Mouse (Mus musculus): ENCODE measurements around the gene Hcfc2. TPM values are rescaled to one million over a fixed set of nuclear protein-coding genes. Genes with fewer than 3 reads are reported as not detected.

The Hcfc2 gene
- polyA plus RNA-seq, 1 experiment from 2014 or later = 27.4 TPM

GRCm38 (mm10) chr10:82762756-82763681 lies 67.1 kb downstream of the Hcfc2 start:
- Histone ChIP-seq H3K4me1 (peaks cover 38% of the 10 kb centered on the region), H3K27ac (peak overlapping the region; percentile 97), H3K27me3 (ENCODE audit: low read depth, poor library complexity, severe bottlenecking) (no peaks in the 10 kb centered on the region), H3K9me3 (replicated peaks) (no peaks in the 10 kb centered on the region), H3K36me3 (peaks cover 37% of the 10 kb centered on the region), H3K4me3 (peak overlapping the region; percentile 77)
- peak; percentile 72 for DNase-seq (ENCODE audit: low spot score)
- WGBS = 1% methylated on average over 48 of the region's 48 CpGs

DNA sequence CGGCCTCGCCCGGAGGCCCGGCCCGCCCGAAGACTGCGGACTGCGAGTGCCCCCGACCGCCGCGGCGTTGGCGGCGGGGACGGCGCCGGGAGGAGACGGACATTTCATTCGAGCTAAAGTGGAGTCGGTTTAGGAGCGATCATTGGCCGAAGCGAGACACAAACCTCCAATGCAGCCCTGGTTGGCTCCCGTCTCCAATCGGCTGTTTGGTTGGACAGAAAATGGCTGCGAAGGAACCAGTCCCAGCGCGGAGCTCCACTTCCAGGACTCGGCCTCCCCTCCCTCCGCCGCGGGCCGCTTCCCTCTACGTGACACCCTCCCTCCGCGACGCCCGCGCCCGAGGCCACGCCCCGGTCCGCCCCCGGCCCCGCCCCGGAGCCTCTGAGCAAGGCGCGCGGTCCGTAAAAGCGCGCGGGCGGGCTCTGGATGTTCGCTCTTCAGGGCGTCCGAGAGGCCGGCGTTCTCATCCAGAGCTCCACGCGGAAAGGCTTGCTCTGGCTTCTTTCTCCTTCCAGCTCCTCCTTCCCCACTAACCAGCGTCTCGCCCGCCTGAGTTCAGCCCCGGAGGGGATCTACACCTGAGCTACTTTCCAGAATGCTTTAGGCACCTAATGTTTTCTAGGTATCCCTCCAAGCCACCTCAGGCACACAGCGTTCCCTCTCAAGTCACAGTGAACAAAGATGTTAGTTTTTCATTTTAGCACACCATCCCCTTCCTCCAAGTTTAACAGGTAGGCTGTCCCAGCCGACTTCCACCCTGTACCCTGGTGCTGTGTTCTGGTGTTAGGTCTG lies 68.1 kb downstream of the Hcfc2 start, which contains the start of gene Nfyb:
TSS of gene Nfyb (minus strand) at position 305 of the 792 bp plus-strand sequence.
- WGBS = 2% methylated on average over 67 of the region's 68 CpGs
- Histone ChIP-seq H3K27ac (peak within 1 kb of the TSS; percentile 97), H3K9me3 (replicated peaks) (no peaks in the 10 kb centered on the region), H3K36me3 (peaks cover 27% of the 10 kb centered on the region), H3K4me1 (peaks cover 41% of the 10 kb centered on the region), H3K27me3 (ENCODE audit: low read depth, poor library complexity, severe bottlenecking) (no peaks in the 10 kb centered on the region), H3K4me3 (peak within 1 kb of the TSS; percentile 77)
- peak; percentile 100 for DNase-seq (ENCODE audit: low spot score)

DNA sequence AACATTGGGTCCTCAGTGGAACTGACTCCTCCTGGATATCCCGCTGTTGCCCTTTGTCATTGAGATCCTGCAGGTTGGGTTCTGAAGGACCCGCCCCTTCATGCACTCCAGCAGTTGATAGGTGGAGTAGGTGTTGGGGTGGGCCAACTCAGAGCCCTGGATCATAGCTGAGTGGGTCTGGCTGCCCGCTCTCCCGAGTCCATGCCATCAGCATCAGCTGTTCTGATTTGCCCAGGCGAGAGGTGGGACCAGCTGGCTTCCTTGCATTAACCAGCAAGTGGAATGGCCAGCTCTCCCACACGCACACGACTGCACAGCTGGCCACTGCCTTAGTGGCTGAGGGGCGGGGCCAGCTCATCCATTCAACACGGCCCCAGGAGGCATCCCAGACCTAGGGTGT lies 72.9 kb downstream of the Hcfc2 start:
- Histone ChIP-seq H3K9me3 (replicated peaks) (no peaks in the 10 kb centered on the region), H3K27ac (no peak overlapping the region), H3K4me3 (no peak overlapping the region), H3K36me3 (no peaks in the 10 kb centered on the region), H3K27me3 (ENCODE audit: low read depth, poor library complexity, severe bottlenecking) (no peaks in the 10 kb centered on the region), H3K4me1 (peaks cover 12% of the 10 kb centered on the region)
- DNase-seq (ENCODE audit: low spot score) = no peak
- WGBS = 18% methylated on average over 9 of the region's 9 CpGs

DNA sequence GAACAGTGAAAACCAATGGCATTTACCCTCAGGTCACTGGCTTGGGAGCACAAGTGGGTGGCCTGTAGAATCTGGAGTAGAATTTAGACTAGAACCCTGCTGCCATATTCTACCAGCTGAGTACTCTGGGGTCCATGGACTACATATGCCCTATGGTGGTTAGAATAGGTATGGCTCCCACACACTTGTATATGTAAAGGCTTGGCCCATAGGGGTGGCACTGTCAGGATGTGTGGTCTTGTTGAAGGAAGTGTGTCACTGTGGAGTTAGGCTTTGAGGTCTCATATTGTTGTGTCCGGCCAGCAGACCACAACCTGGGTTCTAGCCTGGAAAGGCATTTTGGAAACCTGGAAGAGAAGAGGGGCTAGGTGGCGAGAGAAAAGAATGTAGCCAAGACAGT lies 74.8 kb downstream of the Hcfc2 start:
- no peaks in the 10 kb centered on the region for H3K36me3 ChIP-seq
- H3K27me3 ChIP-seq (ENCODE audit: low read depth, poor library complexity, severe bottlenecking) = no peaks in the 10 kb centered on the region
- no peak overlapping the region for H3K4me3 ChIP-seq
- no peak overlapping the region for H3K27ac ChIP-seq
- 0 out of 2 replicates have a peak, but pooled peaks cover 5% of the 10 kb centered on the region for H3K4me1 ChIP-seq
- WGBS = 91% methylated on average over 2 of the region's 2 CpGs
- no peak for DNase-seq (ENCODE audit: low spot score)
- no peaks in the 10 kb centered on the region for H3K9me3 ChIP-seq (replicated peaks)

- Histone ChIP-seq H3K27me3 (ENCODE audit: low read depth, poor library complexity, severe bottlenecking) (no peaks in the 10 kb centered on the region), H3K4me3 (no peak overlapping the region), H3K4me1 (0 out of 2 replicates have a peak, but pooled peaks cover 5% of the 10 kb centered on the region), H3K27ac (no peak overlapping the region), H3K9me3 (replicated peaks) (no peaks in the 10 kb centered on the region), H3K36me3 (no peaks in the 10 kb centered on the region)
- WGBS = 72% methylated on average over 9 of the region's 9 CpGs
- DNase-seq (ENCODE audit: low spot score) = no peak
Measured at GRCm38 (mm10) chr10:82771595-82772170, 75.7 kb downstream of the Hcfc2 start.

DNA sequence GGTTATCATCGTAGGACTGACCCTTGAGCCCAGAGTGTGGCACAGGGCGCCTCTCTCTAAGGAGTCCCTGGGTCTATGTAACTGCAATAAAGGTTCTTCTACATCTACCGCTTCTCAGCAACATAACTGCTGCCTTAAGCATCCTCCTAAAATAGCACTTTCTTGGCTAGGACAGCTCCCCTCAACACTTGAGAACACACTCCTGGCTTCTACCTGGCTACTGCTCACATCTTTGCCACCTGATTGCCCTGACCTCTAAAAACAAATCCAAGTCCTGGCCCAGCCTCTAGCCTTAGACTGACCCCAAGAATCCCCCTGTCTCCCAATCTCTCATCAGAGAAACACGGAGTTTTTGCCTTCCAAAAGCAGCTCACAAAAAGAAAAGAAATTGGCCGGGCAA lies 78.9 kb downstream of the Hcfc2 start:
- Histone ChIP-seq H3K9me3 (replicated peaks) (no peaks in the 10 kb centered on the region), H3K27me3 (ENCODE audit: low read depth, poor library complexity, severe bottlenecking) (no peaks in the 10 kb centered on the region), H3K27ac (no peak overlapping the region), H3K4me1 (peaks cover 7% of the 10 kb centered on the region), H3K4me3 (no peak overlapping the region), H3K36me3 (no peaks in the 10 kb centered on the region)
- WGBS = 92% methylated on average over 5 of the region's 5 CpGs
- DNase-seq (ENCODE audit: low spot score) = no peak

DNA sequence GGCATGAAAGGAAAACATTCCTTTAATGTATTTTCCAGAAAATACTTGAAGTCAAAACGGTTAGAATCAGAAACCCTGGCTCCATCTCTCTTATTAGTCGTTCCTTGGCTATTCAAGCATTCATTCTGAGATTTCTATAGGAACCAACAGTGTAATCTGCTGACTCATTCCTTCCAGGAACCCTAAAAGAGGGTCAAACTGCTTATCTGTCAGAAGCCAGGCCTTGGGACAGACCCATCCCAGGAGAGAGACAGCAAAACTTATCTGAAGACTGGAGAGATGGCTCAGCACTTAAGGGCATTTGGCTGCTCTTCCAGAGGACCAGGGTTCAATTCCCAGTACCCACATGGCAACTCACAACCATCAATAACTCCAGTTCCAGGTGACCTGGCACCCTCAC lies 81.1 kb downstream of the Hcfc2 start:
- Histone ChIP-seq H3K4me1 (peaks cover 7% of the 10 kb centered on the region), H3K27ac (no peak overlapping the region), H3K36me3 (no peaks in the 10 kb centered on the region), H3K4me3 (no peak overlapping the region), H3K9me3 (replicated peaks) (no peaks in the 10 kb centered on the region), H3K27me3 (ENCODE audit: low read depth, poor library complexity, severe bottlenecking) (no peaks in the 10 kb centered on the region)
- no peak for DNase-seq (ENCODE audit: low spot score)
- WGBS = 83% methylated on average over 2 of the region's 2 CpGs

- Histone ChIP-seq H3K36me3 (no peaks in the 10 kb centered on the region), H3K4me1 (peaks cover 7% of the 10 kb centered on the region), H3K27me3 (ENCODE audit: low read depth, poor library complexity, severe bottlenecking) (no peaks in the 10 kb centered on the region), H3K9me3 (replicated peaks) (no peaks in the 10 kb centered on the region), H3K27ac (peak overlapping the region; percentile 37; the same call in 1 of the 2 replicates), H3K4me3 (no peak overlapping the region)
- DNase-seq (ENCODE audit: low spot score) = peak; percentile 39
- WGBS = 32% methylated on average over 13 of the region's 13 CpGs
Measured at GRCm38 (mm10) chr10:82777886-82778285, 81.9 kb downstream of the Hcfc2 start.

DNA sequence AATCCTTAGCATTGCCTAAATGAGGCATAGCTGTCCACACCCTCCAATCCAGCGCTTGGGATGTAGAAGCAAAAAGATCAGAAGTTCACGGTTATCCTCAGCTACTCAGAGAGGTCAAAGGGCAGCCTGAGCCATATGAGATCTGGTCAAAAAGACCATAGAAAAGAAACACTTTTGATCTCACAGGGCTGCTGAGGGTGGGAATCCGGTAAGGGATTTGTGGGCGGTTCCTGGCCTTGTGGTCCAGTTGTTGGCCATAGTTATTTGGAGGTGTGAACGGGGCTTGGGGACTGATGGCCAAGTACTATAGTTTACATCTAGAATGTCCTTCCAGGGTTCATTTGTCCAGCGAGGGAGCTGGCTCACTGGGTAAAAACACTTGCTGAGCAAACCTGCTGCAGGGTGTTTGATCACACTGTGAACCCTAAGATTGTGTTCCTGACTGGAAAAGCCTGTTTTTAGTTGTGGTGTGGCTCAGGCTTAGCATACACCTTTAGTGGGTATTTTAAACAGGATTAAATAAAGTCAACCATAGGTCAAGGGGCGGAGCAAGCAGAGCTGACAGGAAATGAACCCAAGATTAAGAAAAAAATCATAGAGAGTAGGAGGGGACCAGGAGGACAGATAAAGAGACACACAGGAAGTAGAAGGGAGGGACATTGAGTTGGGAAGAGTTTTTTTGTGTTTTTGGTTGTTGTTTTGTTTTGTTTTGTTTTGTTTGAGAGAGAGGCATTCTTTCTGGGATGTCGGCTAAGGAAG lies 83.0 kb downstream of the Hcfc2 start:
- no peak for DNase-seq (ENCODE audit: low spot score)
- WGBS = 82% methylated on average over 8 of the region's 8 CpGs

GRCm38 (mm10) chr10:82779831-82780230 lies 83.9 kb downstream of the Hcfc2 start:
- Histone ChIP-seq H3K4me1 (peaks cover 7% of the 10 kb centered on the region), H3K36me3 (no peaks in the 10 kb centered on the region), H3K27me3 (ENCODE audit: low read depth, poor library complexity, severe bottlenecking) (no peaks in the 10 kb centered on the region), H3K9me3 (replicated peaks) (no peaks in the 10 kb centered on the region), H3K27ac (no peak overlapping the region), H3K4me3 (no peak overlapping the region)
- DNase-seq (ENCODE audit: low spot score) = no peak
- WGBS = 97% methylated on average over 14 of the region's 14 CpGs

More for the DNA sequence above, 83.0 kb downstream of the Hcfc2 start:
- Histone ChIP-seq H3K4me1 (peaks cover 7% of the 10 kb centered on the region), H3K9me3 (replicated peaks) (no peaks in the 10 kb centered on the region), H3K4me3 (no peak overlapping the region), H3K36me3 (no peaks in the 10 kb centered on the region), H3K27me3 (ENCODE audit: low read depth, poor library complexity, severe bottlenecking) (no peaks in the 10 kb centered on the region), H3K27ac (no peak overlapping the region)

- no peaks in the 10 kb centered on the region for H3K9me3 ChIP-seq (replicated peaks)
- DNase-seq (ENCODE audit: low spot score) = no peak
- WGBS = 100% methylated on average over 3 of the region's 3 CpGs
- peaks cover 7% of the 10 kb centered on the region for H3K4me1 ChIP-seq
- no peaks in the 10 kb centered on the region for H3K36me3 ChIP-seq
- no peaks in the 10 kb centered on the region for H3K27me3 ChIP-seq (ENCODE audit: low read depth, poor library complexity, severe bottlenecking)
- H3K4me3 ChIP-seq = no peak overlapping the region
- H3K27ac ChIP-seq = no peak overlapping the region
Measured at GRCm38 (mm10) chr10:82780322-82780721, 84.4 kb downstream of the Hcfc2 start.

GRCm38 (mm10) chr10:82780816-82781215 lies 84.9 kb downstream of the Hcfc2 start:
- Histone ChIP-seq H3K36me3 (no peaks in the 10 kb centered on the region), H3K4me1 (peaks cover 7% of the 10 kb centered on the region), H3K4me3 (no peak overlapping the region), H3K9me3 (replicated peaks) (no peaks in the 10 kb centered on the region), H3K27me3 (ENCODE audit: low read depth, poor library complexity, severe bottlenecking) (no peaks in the 10 kb centered on the region), H3K27ac (no peak overlapping the region)
- DNase-seq (ENCODE audit: low spot score) = no peak

Data from limb, embryonic 10.5 days (tissue).